Mouse (Mus musculus): ENCODE measurements around the gene Olfr131.
"Not testable (repeated sequence)": the region's sequence is repeated elsewhere in the genome, so short reads cannot be mapped to it uniquely, and the experiment has no call there.

The Olfr131 gene

DNA sequence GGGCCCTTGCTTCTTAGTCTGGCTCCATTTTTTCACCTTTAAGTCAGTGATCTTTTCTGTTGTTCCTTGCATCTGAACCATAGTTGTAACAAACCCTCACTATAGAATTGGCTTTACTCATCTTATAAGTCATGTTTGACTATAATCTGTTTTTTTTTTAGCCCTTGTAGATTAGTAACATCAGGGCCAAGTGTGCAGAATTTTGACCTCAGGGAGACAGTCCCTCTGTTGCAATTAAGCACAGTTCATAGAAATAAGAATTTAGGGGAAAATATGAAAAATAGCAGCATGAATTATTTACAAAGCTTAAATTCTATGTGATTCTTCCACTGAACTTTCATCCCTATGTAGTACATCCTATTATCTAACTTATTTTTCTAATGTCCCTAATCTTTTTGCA, at the start of gene Olfr131:
Gene Olfr131 (minus strand): TSS at position 101 of the 400 bp plus-strand sequence.
- no peak for DNase-seq

DNA sequence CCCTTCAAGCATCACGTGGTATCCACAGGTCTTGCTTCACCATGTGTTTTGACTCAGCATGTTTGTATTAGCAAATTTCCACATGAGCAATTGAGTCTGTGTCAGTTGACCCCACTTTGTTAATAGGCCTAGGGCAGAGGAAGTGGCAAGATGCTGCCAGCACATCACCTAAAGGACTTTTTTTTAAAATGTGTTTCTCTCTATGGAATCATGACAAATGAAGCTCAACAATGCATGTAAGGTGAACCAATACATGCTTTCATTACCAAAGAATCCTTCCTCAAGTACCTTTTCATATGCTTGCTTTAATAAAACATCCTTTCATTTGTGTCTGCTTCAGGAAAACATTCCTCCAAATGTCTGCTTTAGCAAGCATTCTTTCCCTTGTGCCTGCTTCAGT, 45.9 kb upstream of the Olfr131 start, which contains the start of gene Olfr132:
Gene Olfr132 (minus strand): TSS at position 101 of the 400 bp plus-strand sequence.
- no peak for DNase-seq

DNA sequence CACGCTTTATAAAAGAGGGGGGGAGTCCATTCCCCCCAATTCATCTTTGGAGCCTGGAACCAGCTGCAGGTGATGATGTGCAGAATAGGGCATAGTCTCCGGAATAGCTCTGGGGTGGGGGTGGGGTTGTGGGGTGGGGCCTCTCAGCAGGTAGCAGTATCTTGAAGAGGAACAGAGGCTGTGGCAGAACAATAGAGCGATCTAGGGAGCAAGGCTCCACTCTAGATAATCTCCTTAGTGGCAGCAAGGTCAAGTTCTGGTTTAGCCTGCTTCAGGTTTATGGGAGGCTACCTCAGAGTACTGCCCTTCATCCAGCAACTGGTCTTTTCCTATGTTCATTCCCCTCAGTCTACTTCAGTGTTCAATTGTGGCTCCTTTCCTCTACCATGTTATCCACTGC, 36.9 kb upstream of the Olfr131 start:
- DNase-seq, result not testable (repeated sequence)

DNA sequence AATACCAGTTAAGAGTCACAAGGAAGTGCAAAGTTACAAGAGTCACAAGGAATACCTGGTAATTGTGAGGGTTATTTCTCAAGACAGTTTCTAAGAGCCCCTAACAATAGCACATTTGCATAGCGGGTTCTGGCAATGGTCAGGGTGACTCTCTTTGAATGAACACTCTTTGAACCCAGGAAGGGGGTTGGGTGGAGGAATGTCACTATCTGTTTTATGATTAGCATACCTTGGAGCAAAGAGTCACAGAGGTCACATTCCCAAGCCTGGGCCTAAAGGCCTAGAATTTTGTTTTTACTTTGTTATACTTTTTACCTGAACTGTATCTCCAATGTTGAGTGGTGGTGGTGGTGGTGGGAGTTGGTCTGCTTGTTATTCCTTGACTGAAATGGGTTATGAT, 35.7 kb upstream of the Olfr131 start:
- DNase-seq, result not testable (repeated sequence)

DNA sequence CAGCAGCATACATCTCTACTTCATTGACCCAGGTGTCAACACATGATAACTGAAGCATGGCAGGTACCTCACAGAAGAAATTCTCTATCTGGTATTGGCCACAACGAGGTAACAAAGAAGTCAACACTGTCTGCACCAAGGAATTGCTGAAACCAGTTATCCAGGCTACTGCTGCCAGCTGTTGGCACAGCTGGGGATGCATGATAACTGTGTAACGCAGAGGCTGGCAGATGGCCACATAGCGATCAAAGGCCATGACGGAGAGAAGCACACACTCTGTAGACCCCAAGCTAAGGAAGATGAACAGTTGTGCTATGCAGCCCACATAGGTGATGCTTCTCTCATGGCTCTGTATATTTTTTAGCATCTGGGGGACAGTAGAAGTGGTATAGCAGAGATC, 6.1 kb downstream of the Olfr131 start:
- DNase-seq, result no peak

DNA sequence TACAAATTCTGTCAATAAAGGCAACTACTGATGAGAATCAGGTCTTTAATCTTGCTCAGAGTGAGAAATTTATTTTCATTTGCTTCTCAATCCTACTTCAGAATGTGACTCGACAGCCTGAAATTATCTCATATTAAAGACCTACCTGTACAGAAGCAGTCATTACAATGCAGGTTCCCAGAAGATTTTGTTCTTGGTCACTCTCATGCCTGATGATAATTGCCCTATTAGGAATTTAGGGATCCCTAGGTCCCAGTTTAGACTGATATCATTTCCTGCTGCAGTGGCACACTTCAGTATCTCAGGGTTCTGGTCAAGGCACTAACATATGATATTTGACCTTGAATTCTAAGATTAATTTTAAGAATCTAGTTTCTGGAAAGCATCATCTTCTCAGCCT, 24.9 kb downstream of the Olfr131 start, which contains the start of gene Olfr130:
Gene Olfr130 (plus strand): TSS at position 301 of the 400 bp plus-strand sequence.
- DNase-seq, result no peak

DNA sequence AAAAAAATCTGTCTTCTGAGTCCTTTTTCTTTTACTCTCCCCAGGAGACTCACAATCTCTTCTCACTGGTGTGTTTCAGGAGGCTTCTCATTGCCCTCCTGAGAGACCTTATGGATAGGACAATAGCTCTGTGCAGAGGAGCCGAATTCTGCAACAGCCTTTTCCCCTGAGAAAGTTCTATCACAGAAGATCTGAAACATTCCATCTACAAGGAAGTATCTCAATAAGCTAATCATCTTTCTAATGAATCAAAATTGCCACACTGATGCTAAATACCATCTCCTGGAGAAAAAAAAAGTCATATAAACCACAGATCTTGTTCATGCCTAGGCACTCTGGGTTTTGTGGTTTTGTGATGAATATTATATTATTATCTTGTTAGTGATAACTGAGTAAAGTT, 28.5 kb downstream of the Olfr131 start, which contains the start of gene Olfr129:
Gene Olfr129 (minus strand): TSS at position 101 of the 400 bp plus-strand sequence.
- no peak for DNase-seq

Measured in kidney, postnatal 36 days (tissue).